Mouse (Mus musculus) midbrain, embryonic 16.5 days (tissue): Measurements from ENCODE around the gene Mrpl23. TPM values are rescaled to one million over a fixed set of nuclear protein-coding genes. Genes with fewer than 3 reads are reported as not detected.

Source experiments
- ATAC-seq: fragments of 200-750 bp; cut with Nextera tagmentation; 2 replicates; pipeline ENCODE4 v1.8.0; 2017; ENCODE audit warnings: moderate TSS enrichment
- H3K27ac ChIP-seq: fragments of 300-500 bp; sonication (generic); 2 replicates; pipeline ENCODE4 v1.5.1; 2014; ENCODE audit warnings: mild to moderate bottlenecking, low read length, mixed read lengths
- H3K27me3 ChIP-seq: fragments of 300-500 bp; sonication (generic); 2 replicates; pipeline ENCODE4 v1.6.1; 2014; ENCODE audit warnings: low read depth, low read length, mixed read lengths; ENCODE audit not compliant: control insufficient read depth, insufficient read depth
- H3K36me3 ChIP-seq: fragments of 300-500 bp; sonication (generic); 2 replicates; pipeline ENCODE4 v1.6.1; 2014; ENCODE audit warnings: mild to moderate bottlenecking, low read length, moderate library complexity, mixed read lengths; ENCODE audit not compliant: control insufficient read depth, insufficient read depth
- H3K4me1 ChIP-seq: fragments of 300-500 bp; sonication (generic); 2 replicates; pipeline ENCODE4 v1.6.1; 2014; ENCODE audit warnings: mild to moderate bottlenecking, low read length, mixed read lengths; ENCODE audit not compliant: control insufficient read depth, insufficient read depth
- H3K4me2 ChIP-seq: fragments of 300-500 bp; sonication (generic); 2 replicates; pipeline ENCODE4 v1.6.1; 2014; ENCODE audit warnings: mild to moderate bottlenecking, low read length, mixed read lengths
- H3K4me3 ChIP-seq: fragments of 300-500 bp; sonication (generic); 2 replicates; pipeline ENCODE4 v1.5.1; 2014; ENCODE audit warnings: low read depth, mild to moderate bottlenecking, low read length, moderate library complexity, mixed read lengths
- H3K9ac ChIP-seq: fragments of 300-500 bp; sonication (generic); 2 replicates; pipeline ENCODE4 v1.6.1; 2014; ENCODE audit warnings: low read depth, low read length, mixed read lengths
- H3K9me3 ChIP-seq: fragments of 300-500 bp; sonication (generic); replicated peaks from 2 replicates; pipeline ENCODE4 v1.6.1; 2014; ENCODE audit warnings: mild to moderate bottlenecking, low read length, mixed read lengths; ENCODE audit not compliant: control insufficient read depth, poor library complexity, severe bottlenecking
- WGBS: fragments of 180-500 bp; shearing (Covaris S2); extraction: QIAGEN DNeasy Blood & Tissue Kit; methylation state at CpG from one replicate; pipeline ENCODE4 v1.1.7; 2014; 5-methylcytosine and 5-hydroxymethylcytosine counted together
- polyA plus RNA-seq: library from polyadenylated mRNA; unstranded; fragments of >200 nt; fragmentation: Nextera tagmentation; extraction: Ambion mirVana; gene quantifications from 2 replicates; pipeline ENCODE4 v1.2.1, GENCODE M21; 2015

Mrpl23 gene
- polyA plus RNA-seq, 1 experiment from 2014 or later: 18.6 TPM

DNA sequence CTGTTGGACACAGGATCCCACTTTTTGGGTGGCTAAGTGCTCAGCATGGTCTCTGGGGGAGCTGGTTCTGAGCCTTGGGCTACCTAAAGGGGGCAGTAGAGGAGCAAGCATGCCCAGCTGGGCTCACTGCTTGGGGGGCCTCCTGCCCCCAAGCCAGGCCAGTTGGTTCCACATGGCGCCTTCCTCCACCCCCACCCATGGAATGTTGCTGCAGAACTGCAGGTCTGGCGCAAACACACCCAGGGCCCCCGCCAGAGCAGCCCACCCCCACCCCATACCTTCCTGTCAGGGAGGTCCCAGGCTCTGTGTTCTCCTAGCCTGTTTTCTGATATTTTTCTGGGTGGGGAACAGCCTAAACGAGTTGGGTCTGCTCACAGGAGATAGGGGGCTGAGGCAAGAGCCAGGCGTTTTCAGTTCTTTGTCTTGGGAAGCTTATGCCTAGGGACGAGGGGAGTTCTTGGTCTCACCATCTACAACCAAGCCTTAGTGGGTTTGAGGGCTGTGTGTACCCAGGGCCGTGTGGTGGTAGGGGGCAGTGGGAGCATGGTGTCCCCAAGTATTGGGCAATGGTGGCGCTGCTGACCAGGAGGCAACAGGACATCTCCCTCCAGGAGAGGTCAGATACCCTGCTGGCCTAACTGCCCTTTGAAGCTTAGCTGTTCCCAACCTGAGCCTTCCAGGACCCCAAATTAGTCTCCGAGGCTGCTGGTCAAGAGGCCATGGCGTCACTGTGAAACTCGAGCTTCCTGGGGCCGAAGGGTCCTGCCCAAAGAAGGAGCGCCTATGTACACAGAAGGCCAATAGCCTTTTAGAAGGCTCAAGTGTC, 20.3 kb downstream of the Mrpl23 start:
- WGBS: 71% methylated on average over 13 of the region's 13 CpGs
- Histone ChIP-seq H3K27ac (no peak overlapping the region), H3K4me3 (no peak overlapping the region), H3K4me1 (peaks cover 2% of the 10 kb centered on the region; the same call in 1 of the 2 replicates), H3K9me3 (no peaks in the 10 kb centered on the region), H3K9ac (no peak overlapping the region), H3K36me3 (no peaks in the 10 kb centered on the region), H3K27me3 (no peaks in the 10 kb centered on the region), H3K4me2 (no peak overlapping the region)
- no peak for ATAC-seq

DNA sequence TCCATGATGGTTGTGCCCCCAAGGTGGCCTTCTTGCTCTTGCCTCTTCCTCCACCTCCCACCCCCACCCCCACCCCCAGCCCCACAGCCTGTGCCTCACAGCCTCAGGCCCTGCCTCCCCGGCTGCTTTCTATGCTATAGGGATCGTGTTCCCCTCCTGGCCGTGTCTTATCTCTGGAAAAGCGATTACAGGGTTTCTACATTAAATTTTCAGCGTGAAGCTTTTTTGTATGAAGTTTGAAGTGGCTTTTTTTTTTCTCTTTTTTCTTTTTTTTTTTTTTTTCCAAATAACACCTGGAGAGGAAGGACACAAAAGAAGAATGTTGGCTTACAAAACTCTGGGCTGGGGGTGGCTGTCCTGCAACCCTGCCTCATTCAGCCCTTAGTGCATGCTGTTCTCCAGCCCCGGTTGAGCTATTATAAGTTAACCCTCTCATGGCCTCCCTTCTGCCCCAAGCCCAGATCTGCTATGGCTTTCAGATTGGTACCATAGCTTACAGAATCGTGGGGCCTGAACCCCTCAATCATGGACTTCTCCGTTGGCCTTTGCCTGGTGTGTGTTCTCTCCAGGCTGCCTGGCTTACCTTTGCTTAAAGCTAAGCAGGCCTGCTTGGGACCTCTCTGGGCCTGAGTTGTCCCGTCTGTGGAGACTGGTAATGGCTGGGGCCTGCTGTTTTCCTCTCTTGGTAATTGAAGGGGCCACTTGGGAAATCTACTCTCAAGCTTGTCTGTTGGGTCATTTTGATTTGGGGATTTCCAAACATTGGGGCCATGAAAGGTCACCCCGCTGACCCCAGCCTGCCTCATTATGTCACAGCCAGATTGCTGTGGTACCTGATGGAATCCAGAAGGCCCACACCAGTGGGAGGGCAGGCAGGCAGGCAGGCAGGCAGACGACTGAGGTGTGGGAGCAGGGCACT, 21.2 kb downstream of the Mrpl23 start:
- 39% methylated on average over 11 of the region's 11 CpGs for WGBS
- H3K27me3 ChIP-seq: no peaks in the 10 kb centered on the region
- H3K4me2 ChIP-seq: no peak overlapping the region
- H3K4me3 ChIP-seq: no peak overlapping the region
- H3K36me3 ChIP-seq: no peaks in the 10 kb centered on the region
- no peak overlapping the region for H3K27ac ChIP-seq
- peaks cover under 1% of the 10 kb centered on the region; the same call in 1 of the 2 replicates for H3K4me1 ChIP-seq
- no peak for ATAC-seq
- H3K9me3 ChIP-seq: no peaks in the 10 kb centered on the region
- H3K9ac ChIP-seq: no peak overlapping the region

DNA sequence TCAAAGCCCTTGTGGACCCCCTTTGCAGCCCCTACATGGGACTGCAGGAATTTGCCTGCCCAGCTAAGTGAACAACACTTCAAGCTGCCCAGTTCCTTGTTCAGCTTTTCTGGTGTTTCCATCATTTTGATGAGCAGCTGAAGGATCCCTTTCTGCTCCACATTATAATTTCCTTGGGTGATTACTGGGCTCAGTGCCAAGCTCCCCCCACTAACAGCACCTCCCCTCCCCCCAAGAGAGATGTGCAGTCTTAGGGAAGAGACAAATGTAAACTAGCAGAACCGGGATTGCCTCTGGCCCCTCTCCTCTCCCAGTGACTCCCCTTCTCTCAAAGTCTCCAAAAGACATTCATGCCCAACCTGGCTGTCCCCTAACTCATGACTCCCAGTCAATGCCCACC, 22.1 kb downstream of the Mrpl23 start:
- H3K36me3 ChIP-seq: no peaks in the 10 kb centered on the region
- H3K4me3 ChIP-seq: no peak overlapping the region
- H3K27ac ChIP-seq: no peak overlapping the region
- no peaks in the 10 kb centered on the region for H3K27me3 ChIP-seq
- no peaks in the 10 kb centered on the region for H3K4me1 ChIP-seq
- no peak overlapping the region for H3K4me2 ChIP-seq
- no peak for ATAC-seq
- H3K9ac ChIP-seq: no peak overlapping the region
- H3K9me3 ChIP-seq: no peaks in the 10 kb centered on the region
- 42% methylated on average over 1 of the region's 1 CpGs for WGBS

DNA sequence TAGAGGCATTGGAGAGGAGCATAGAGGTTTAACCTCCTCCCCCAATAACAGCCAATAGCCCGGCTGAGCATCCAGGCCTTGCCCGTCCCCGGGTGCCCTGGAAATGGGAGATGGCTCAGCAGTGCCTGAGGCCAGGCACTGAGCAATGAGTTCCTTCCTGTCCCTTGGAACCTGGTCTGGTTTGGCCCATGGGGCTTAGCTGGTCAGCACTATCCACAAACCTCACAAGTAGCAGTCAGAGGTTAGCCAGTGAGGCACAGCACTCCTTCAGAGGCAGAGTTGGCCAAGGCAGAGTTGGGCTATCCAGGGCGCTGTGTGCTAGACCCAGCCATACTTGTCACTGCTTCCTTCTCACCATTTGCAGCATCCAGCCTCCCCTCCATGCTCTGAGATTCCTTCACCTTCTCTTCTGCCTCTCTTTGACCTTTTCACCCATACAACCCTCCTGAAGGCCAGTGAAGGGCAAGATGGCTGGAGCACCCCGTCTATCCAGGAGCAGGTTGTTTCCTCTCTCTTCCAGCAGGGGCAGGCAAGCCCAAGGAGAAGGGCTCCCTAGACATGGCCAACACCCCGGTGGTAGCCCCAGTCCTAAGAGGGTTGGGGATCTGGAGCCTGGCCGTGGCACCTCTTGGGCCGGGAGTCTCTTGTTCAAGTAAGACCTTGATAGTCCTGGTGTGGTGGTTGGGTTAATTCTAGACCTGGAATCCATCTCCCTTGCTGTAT, 23.0 kb downstream of the Mrpl23 start:
- ATAC-seq: no peak
- Histone ChIP-seq H3K9me3 (no peaks in the 10 kb centered on the region), H3K4me2 (no peak overlapping the region), H3K36me3 (no peaks in the 10 kb centered on the region), H3K27me3 (no peaks in the 10 kb centered on the region), H3K4me1 (no peaks in the 10 kb centered on the region), H3K9ac (no peak overlapping the region), H3K27ac (no peak overlapping the region), H3K4me3 (no peak overlapping the region)
- WGBS: 87% methylated on average over 8 of the region's 8 CpGs

DNA sequence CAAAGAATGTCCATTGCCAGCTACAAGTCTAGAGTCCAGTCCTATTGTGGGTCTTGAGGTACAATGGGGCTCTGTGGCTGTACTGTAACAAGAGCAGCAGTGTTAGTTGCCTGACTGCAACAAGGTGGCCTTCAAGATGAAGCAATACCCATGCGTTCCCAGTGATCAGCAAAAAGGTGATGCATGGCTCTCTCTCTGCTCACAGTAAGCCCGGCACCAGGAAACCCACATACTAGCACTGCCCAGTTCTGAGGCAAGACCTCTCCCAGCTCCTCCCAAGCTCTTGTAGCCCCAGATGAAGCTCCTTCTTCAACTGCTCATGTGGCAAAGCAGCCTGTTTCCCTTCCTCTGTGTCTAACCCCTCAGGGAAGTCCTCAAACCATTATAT, 23.6 kb downstream of the Mrpl23 start:
- H3K4me1 ChIP-seq: no peaks in the 10 kb centered on the region
- 100% methylated on average over 2 of the region's 2 CpGs for WGBS
- H3K4me2 ChIP-seq: no peak overlapping the region
- H3K36me3 ChIP-seq: no peaks in the 10 kb centered on the region
- no peak overlapping the region for H3K4me3 ChIP-seq
- no peak overlapping the region for H3K27ac ChIP-seq
- H3K9ac ChIP-seq: no peak overlapping the region
- H3K27me3 ChIP-seq: no peaks in the 10 kb centered on the region
- ATAC-seq: no peak
- H3K9me3 ChIP-seq: no peaks in the 10 kb centered on the region

DNA sequence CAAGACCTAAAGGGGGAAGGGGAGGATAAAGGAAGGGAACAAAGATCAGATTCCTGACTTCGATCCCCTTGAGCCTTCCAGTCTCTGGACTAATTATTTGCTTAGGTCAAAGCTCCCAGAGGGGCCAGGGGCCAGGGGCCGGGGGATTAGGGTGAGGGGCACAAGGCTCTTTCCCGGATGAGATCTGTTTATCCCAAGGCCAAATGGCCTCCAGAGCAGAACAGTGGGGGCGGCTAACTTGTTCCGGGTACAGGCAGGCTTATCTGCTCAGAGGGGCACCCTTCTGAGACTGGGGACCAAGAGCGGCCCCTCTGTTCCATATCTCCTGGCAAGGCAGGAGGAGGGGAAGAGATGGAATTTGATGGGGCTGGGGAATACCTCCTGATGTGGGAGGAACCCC, 25.2 kb downstream of the Mrpl23 start:
- 35% methylated on average over 6 of the region's 6 CpGs for WGBS
- H3K9ac ChIP-seq: no peak overlapping the region

DNA sequence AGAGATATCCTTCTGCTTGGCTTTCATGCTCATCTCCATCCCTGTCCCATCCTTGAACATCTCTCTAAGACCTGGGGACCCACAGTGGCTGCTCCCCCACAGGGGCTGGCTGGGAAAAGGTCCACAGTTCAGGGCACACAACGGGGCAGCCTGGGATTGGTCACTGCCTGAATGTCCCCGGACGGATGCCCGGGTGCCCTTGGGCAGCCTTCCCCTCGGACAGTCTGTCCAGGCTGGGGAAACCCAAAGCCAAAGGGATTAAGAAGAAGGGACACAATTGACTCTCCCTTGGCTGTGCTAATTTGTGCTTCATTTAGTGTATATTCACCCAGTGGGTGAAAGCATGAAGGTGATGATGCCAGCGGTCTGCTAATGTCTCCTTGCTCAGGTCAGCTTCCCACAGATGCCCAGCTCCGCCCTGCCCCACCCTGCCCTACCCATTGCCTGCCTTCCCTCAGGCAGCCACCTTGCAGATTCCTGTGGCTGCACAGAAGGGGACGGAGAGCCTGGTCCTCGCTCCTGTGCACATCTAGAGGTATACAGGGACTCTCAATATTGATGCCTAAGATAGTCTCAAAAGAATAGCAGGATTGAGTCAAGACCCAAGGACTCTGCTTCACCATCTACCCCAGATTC, 26.1 kb downstream of the Mrpl23 start:
- ATAC-seq: no peak
- no peak overlapping the region for H3K4me2 ChIP-seq
- H3K27ac ChIP-seq: no peak overlapping the region
- H3K4me1 ChIP-seq: peaks cover 2% of the 10 kb centered on the region; the same call in 1 of the 2 replicates
- no peaks in the 10 kb centered on the region for H3K9me3 ChIP-seq
- 92% methylated on average over 9 of the region's 9 CpGs for WGBS
- H3K9ac ChIP-seq: no peak overlapping the region
- no peak overlapping the region for H3K4me3 ChIP-seq
- no peaks in the 10 kb centered on the region for H3K27me3 ChIP-seq
- no peaks in the 10 kb centered on the region for H3K36me3 ChIP-seq

More for the DNA sequence above, 25.2 kb downstream of the Mrpl23 start:
- Histone ChIP-seq H3K36me3 (no peaks in the 10 kb centered on the region), H3K4me3 (no peak overlapping the region), H3K4me1 (peaks cover 2% of the 10 kb centered on the region; the same call in 1 of the 2 replicates), H3K9me3 (no peaks in the 10 kb centered on the region), H3K27me3 (no peaks in the 10 kb centered on the region), H3K4me2 (no peak overlapping the region), H3K27ac (no peak overlapping the region)
- ATAC-seq: no peak

DNA sequence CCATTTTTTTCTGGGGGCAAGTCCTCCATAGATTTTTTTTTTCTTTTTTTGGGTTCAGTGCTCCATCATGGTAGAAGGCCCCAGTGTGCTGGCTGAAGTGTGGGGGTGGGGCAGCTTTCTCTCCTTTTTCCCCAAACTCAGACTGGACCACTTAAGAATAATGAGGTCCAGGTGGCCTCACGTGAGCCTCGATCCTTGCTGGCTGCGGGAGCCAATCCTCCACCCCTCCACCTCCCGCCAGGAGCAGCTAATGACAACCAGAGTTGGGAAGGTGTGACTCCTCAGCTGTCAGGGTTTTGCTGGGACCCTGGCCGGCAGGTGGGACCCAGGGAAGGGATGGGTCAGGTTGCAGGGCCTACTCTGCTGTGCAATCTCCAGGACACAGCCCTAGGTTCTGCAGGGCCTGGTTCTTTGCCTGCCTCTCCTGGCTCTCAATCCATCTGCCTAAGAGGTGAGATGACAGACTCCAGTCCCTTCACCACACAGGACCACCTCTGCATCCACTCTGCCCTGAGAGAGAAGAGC, 27.2 kb downstream of the Mrpl23 start:
- Histone ChIP-seq H3K4me2 (no peak overlapping the region), H3K4me3 (no peak overlapping the region), H3K9me3 (no peaks in the 10 kb centered on the region), H3K27ac (no peak overlapping the region), H3K9ac (no peak overlapping the region), H3K27me3 (no peaks in the 10 kb centered on the region), H3K36me3 (no peaks in the 10 kb centered on the region), H3K4me1 (peaks cover 2% of the 10 kb centered on the region; the same call in 1 of the 2 replicates)
- 77% methylated on average over 5 of the region's 5 CpGs for WGBS
- no peak for ATAC-seq
